Mouse (Mus musculus) hindbrain, embryonic 15.5 days (tissue): Measurements from ENCODE around the gene Prdm1. TPM values are rescaled to one million over a fixed set of nuclear protein-coding genes. Genes with fewer than 3 reads are reported as not detected.

ENCODE experiments used
- ATAC-seq: fragments of 200-750 bp; cut with Nextera tagmentation; 2 replicates; pipeline ENCODE4 v1.8.0; 2017; ENCODE audit warnings: low read depth, moderate number of reproducible peaks, moderate TSS enrichment; ENCODE audit not compliant: low FRiP score
- H3K27ac ChIP-seq: fragments of 300-500 bp; sonication (generic); replicated peaks from 2 replicates; pipeline ENCODE4 v1.5.1; 2015; ENCODE audit warnings: mild to moderate bottlenecking, inconsistent platforms
- H3K27me3 ChIP-seq: fragments of 300-500 bp; sonication (generic); 2 replicates; pipeline ENCODE4 v1.6.1; 2015; ENCODE audit warnings: control low read depth, inconsistent platforms
- H3K36me3 ChIP-seq: fragments of 300-500 bp; sonication (generic); 2 replicates; pipeline ENCODE4 v1.6.1; 2015; ENCODE audit warnings: control low read depth, inconsistent platforms
- H3K4me1 ChIP-seq: fragments of 300-500 bp; sonication (generic); replicated peaks from 2 replicates; pipeline ENCODE4 v1.6.1; 2015; ENCODE audit warnings: control low read depth, inconsistent platforms
- H3K4me2 ChIP-seq: fragments of 300-500 bp; sonication (generic); 2 replicates; pipeline ENCODE4 v1.6.1; 2015; ENCODE audit warnings: moderate library complexity, mild to moderate bottlenecking, inconsistent platforms
- H3K4me3 ChIP-seq: fragments of 300-500 bp; sonication (generic); 2 replicates; pipeline ENCODE4 v1.5.1; 2015; ENCODE audit warnings: mild to moderate bottlenecking, inconsistent platforms
- H3K9ac ChIP-seq: fragments of 300-500 bp; sonication (generic); 2 replicates; pipeline ENCODE4 v1.6.1; 2015; ENCODE audit warnings: inconsistent platforms
- H3K9me3 ChIP-seq: fragments of 300-500 bp; sonication (generic); 2 replicates; pipeline ENCODE4 v1.6.1; 2016; ENCODE audit warnings: control low read depth, inconsistent platforms
- WGBS: fragments of 180-500 bp; shearing (Covaris S2); methylation state at CpG from one replicate; pipeline ENCODE4 v1.1.7; 2015; 5-methylcytosine and 5-hydroxymethylcytosine counted together
- polyA plus RNA-seq: library from polyadenylated mRNA; unstranded; fragments of >200 nt; fragmentation: Nextera tagmentation; extraction: Ambion mirVana; gene quantifications from 2 replicates; pipeline ENCODE4 v1.2.1, GENCODE M21; 2015

Gene Prdm1
- polyA plus RNA-seq, 1 experiment from 2014 or later: 0.62 TPM

DNA sequence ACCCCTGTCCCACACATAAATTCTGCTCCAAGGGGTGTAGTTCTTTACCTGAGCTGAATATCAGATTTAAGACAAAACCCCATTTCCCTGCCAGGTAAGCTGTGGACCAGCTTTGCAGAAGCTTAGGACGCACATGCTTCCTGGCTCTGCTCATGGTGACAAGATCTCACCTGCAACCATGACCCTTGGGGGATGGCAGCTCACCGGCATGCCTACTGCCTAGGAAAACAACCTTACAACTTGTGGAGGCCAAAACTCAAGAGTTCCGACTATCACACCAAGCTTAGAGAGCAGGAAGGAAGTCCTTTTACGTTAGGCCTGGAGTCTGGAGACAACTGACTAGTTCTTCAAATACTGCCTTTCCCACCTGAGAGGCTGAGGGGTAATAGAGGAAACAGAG lies 64.4 kb downstream of the Prdm1 start:
- Histone ChIP-seq H3K9ac (no peak overlapping the region), H3K4me1 (peaks cover 16% of the 10 kb centered on the region), H3K4me2 (no peak overlapping the region), H3K27me3 (peaks cover 18% of the 10 kb centered on the region; the same call in 1 of the 2 replicates), H3K4me3 (no peak overlapping the region), H3K27ac (no peak overlapping the region), H3K9me3 (no peaks in the 10 kb centered on the region), H3K36me3 (no peaks in the 10 kb centered on the region)
- WGBS: 86% methylated on average over 4 of the region's 4 CpGs
- ATAC-seq: no peak

DNA sequence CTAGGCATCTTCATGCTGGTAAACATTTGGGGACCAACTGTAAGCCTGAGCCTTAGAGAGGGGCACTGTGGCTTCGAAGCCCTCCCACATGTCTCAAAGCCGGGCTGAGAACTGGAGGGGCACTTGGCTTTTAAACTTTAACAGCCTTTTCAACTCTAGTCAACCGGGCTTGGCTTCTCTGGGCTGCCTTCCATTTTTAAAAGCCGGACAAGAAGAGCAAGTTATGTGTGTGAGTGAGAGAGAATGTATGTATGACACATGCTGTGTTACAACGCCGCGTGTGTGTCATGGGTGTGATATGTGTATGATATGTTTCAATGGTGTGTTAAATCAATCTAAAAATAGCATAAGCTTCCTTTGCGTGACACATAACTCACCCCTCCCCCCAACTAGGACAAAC lies 66.0 kb downstream of the Prdm1 start:
- ATAC-seq: no peak
- Histone ChIP-seq H3K4me2 (no peak overlapping the region), H3K27me3 (peaks cover 16% of the 10 kb centered on the region; the same call in 1 of the 2 replicates), H3K4me1 (peaks cover 27% of the 10 kb centered on the region), H3K9ac (no peak overlapping the region), H3K27ac (no peak overlapping the region), H3K4me3 (no peak overlapping the region), H3K36me3 (no peaks in the 10 kb centered on the region), H3K9me3 (no peaks in the 10 kb centered on the region)
- 93% methylated on average over 8 of the region's 8 CpGs for WGBS

DNA sequence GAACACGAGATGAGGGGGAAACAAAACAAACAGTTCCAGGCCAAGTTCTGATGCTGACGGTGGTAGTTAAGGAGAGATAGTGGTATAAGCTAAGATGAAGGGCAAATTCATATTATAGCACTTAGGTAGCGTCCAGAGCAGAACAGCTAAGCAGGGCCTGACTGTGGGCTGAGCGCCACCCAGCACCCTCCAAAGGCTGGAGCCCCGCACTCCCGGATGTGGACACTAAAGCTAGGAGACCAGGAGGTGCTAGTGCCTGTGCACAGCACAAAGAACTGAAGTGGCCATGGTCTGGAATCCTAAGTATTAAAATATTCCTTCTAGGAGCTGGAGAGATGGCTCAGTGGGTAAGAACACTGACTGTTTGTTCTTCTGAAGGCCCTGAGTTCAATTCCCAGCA lies 67.2 kb downstream of the Prdm1 start:
- Histone ChIP-seq H3K27me3 (peaks cover 28% of the 10 kb centered on the region), H3K4me2 (no peak overlapping the region), H3K9ac (no peak overlapping the region), H3K9me3 (no peaks in the 10 kb centered on the region), H3K4me1 (peaks cover 36% of the 10 kb centered on the region), H3K36me3 (no peaks in the 10 kb centered on the region), H3K27ac (no peak overlapping the region), H3K4me3 (no peak overlapping the region)
- no peak for ATAC-seq
- WGBS: 91% methylated on average over 6 of the region's 6 CpGs

DNA sequence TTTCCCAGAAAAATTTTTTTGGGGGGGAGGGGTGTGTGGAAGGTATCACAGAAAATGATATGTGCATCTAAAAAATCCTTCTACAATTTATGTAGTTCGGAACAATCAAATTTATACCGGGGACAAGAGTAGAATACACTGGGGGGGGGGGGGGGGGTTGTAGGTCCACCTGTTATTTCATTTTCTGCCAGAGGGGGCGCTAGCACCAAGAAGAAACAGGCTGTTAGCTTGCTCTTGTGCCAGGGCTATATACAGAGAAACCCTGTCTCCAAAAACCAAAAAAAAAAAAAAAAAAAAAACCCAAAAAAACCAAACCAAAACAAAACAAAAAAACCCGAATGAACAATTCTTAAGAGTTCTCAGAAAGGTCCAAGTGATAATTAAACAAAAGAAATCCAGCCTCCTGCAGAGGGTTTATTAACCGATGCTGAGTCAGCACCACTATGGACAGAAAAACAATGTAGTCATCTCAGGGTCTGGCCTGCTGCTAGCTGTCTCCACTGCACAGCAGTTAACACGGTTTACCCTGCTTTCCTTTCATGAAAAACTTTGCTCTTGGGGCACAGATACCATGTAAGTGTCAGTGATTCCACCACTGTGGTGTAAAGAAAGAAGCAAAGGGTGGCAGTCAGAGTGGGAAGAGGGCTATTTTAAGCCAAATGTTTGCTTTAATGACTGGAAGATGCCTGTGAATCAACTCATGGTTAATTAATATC lies 68.0 kb downstream of the Prdm1 start:
- 14% methylated on average over 6 of the region's 6 CpGs for WGBS
- H3K4me2 ChIP-seq: no peak overlapping the region
- H3K36me3 ChIP-seq: no peaks in the 10 kb centered on the region
- ATAC-seq: no peak
- no peaks in the 10 kb centered on the region for H3K9me3 ChIP-seq
- no peak overlapping the region for H3K9ac ChIP-seq
- no peak overlapping the region for H3K27ac ChIP-seq
- H3K4me3 ChIP-seq: no peak overlapping the region
- peaks cover 34% of the 10 kb centered on the region for H3K27me3 ChIP-seq
- H3K4me1 ChIP-seq: peaks cover 32% of the 10 kb centered on the region

DNA sequence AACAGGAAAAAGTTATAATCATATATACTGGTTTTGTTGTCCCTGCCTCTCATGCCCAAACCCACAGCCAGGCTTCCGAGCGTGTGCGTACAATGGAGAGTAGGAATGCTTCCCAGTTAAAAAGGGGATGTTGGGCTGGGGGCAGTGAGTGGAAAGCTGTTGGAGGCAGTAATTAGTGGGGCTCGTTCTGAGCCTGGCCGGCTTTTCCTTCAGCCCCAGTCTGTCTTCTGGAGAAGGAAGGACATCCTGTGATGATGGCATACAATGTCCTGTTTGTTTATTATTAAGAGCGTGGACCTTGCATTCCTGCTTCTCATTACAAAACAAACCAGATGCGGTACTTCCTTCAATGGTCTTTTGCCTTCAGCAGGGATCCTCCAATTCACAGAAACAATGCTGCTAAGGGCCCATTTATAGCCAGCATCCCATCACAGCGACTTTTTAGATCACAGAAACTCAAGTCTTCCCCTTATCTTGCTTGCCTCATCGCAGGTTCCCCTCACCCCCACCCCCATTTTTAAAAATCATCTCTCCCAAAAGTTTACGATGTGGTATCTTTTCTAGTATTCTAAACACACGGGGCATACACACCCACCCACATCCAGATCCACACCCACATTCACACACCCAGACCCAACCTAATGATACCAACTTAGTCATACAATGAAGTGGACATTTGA lies 68.8 kb downstream of the Prdm1 start:
- H3K4me3 ChIP-seq: peak overlapping the region; percentile 77
- H3K36me3 ChIP-seq: no peaks in the 10 kb centered on the region
- H3K4me2 ChIP-seq: peak overlapping the region; percentile 99
- WGBS: 8% methylated on average over 11 of the region's 11 CpGs
- no peak for ATAC-seq
- peaks cover 34% of the 10 kb centered on the region for H3K27me3 ChIP-seq
- H3K4me1 ChIP-seq: peaks cover 28% of the 10 kb centered on the region
- no peaks in the 10 kb centered on the region for H3K9me3 ChIP-seq
- H3K27ac ChIP-seq: no peak overlapping the region
- no peak overlapping the region for H3K9ac ChIP-seq

DNA sequence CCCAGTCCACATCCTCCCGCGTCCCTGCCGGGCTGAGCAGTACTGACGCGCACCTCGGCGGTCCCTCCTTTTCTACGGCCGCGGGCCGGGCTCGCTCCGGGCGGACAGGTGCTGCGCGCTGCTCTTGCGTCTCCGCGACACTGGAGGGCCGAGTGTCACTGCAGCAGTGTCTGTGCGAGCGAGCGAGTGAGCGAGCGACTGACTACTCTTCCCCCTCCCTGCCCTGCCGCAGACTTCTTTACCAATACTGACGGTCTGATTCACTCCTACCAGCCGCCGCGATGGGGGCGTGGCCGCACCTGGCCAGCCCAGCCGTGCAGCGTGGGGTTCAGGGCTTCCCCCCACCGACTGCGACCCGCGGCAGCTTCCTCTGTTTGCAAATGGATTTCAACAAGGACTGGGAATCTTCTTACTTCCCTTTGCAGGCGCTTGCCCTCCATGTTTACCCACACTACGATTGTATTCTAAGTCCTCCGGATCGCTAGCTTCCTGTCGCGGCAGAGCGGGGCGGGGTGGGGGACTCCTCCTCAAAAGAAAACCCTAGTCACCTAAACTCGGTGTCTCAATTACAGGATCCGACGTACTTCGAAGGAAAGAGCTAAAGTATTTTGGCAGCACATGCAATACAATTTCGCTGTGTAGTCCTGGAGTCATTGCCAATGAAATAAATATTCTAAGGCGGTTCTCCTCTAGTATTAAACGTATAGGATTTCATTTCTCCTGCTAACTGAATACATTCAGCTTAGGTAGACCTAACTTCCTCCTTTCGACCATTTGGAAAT lies 69.6 kb downstream of the Prdm1 start:
- peak; percentile 92 for ATAC-seq
- peak overlapping the region; percentile 55; the same call in 1 of the 2 replicates for H3K27ac ChIP-seq
- WGBS: under 1% methylated on average over 54 of the region's 54 CpGs

DNA sequence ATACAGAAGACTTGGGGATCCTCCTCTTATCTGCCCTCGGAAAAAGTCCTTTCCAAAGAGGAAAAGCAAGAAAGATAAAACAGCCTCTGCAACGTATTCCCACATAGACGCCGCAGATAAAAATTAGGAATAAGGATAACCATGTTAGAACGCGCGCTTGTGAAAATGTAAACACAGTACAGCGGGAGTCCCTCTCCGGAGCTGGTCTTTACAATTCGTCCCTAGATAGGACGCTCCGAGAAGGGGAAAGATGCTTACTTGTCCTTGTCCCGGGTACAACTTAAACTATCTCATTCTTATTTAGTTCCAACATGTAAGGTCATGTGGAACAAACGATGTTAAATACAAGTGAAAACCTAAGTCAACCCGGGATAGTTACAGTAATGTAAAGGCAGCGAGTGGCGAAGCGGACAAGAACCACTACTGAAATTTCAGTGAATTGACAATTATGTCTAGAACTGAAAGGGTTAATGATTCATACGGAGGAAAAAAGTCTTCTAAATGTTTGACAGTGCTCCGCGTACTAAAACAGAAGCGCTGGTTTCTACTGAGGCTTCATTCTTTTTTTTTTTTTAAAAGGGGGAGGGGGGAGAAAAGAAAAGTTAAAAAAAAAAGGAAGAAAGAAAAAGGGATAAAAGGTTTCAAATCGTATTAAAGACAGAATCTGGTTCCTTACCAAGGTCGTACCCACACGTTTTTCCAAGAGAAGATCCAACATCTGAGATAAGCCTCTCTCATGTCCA lies 70.3 kb downstream of the Prdm1 start:
- H3K27ac ChIP-seq: 0 out of 2 replicates have a peak overlapping the region, but pooled peaks have one; percentile 55
- peak overlapping the region; percentile 53 for H3K9ac ChIP-seq
- no peak for ATAC-seq
- H3K4me1 ChIP-seq: peaks cover 28% of the 10 kb centered on the region
- no peaks in the 10 kb centered on the region for H3K9me3 ChIP-seq
- no peaks in the 10 kb centered on the region for H3K36me3 ChIP-seq
- WGBS: under 1% methylated on average over 25 of the region's 25 CpGs
- peak overlapping the region; percentile 99 for H3K4me2 ChIP-seq
- H3K27me3 ChIP-seq: peaks cover 31% of the 10 kb centered on the region
- peak overlapping the region; percentile 77 for H3K4me3 ChIP-seq

More for the DNA sequence above, 69.6 kb downstream of the Prdm1 start:
- Histone ChIP-seq H3K4me1 (peaks cover 28% of the 10 kb centered on the region), H3K4me2 (peak overlapping the region; percentile 99), H3K4me3 (peak overlapping the region; percentile 77), H3K9me3 (no peaks in the 10 kb centered on the region), H3K36me3 (no peaks in the 10 kb centered on the region), H3K27me3 (peaks cover 30% of the 10 kb centered on the region), H3K9ac (peak overlapping the region; percentile 53)

DNA sequence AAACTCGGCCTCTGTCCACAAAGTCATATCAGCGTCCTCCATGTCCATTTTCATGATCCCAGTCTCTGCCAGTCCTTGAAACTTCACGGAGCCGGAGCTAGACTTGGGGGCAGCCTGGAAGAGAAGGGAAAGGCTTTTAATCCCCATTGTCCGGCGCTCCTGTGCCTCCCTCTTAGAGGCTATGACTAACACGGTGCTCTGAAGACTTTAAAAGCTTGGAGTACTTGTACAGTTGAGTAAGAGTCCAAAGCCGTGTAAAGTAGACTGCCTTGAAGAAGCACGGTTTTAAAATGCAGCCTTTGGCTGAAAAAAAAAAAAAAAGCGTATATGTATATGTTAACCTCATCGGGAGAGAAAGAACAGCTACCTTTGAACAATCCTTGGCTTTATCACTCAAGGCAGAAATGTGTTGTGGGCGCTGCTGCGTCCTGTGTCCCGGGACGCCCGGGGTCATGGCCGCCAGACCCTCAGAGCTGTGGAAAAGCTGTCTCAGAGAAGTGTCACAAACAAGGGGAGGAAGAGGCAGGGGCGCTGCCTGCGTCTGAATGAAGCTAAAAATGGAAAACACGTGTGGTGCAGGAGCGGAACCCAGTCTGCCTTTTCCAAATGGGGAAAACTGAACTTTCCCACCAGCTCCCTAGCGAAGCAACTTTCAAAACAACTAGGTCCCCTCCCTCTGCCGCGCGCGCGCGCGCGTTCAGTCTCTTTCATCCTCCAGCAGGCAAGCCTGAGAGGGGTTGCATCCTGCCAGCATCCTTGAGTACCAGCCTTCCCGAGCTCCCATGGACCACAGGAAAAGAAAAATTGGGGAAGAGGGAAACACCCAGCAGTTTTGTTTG lies 71.3 kb downstream of the Prdm1 start:
- Histone ChIP-seq H3K4me2 (peak overlapping the region; percentile 99), H3K4me1 (peaks cover 28% of the 10 kb centered on the region), H3K9ac (no peak overlapping the region), H3K27me3 (peaks cover 31% of the 10 kb centered on the region), H3K36me3 (no peaks in the 10 kb centered on the region), H3K27ac (no peak overlapping the region), H3K9me3 (no peaks in the 10 kb centered on the region), H3K4me3 (peak overlapping the region; percentile 77)
- WGBS: 2% methylated on average over 31 of the region's 31 CpGs
- no peak for ATAC-seq

DNA sequence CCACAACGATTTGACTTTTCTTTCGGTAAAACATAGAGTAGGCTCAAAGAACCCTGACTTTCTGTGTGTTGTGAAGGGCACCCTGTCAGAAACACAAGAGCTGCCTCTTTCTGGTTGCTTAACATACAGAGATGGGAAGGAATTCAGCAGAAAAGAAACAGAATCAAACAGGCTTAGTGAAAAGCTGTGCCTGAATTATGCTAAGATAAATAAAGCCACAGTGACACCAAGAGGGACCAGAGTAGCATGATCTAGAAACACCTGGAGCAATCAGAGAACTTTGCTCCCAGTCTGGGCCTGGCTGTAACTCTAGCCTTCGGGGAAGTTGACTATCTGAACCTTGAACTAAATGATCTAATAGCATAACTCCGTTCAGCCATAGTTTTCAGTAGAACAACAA lies 73.5 kb downstream of the Prdm1 start:
- 83% methylated on average over 4 of the region's 4 CpGs for WGBS
- H3K9me3 ChIP-seq: no peaks in the 10 kb centered on the region
- peaks cover 28% of the 10 kb centered on the region for H3K4me1 ChIP-seq
- no peaks in the 10 kb centered on the region for H3K36me3 ChIP-seq
- H3K9ac ChIP-seq: no peak overlapping the region
- H3K4me3 ChIP-seq: no peak overlapping the region
- H3K27ac ChIP-seq: no peak overlapping the region
- H3K27me3 ChIP-seq: peaks cover 27% of the 10 kb centered on the region
- H3K4me2 ChIP-seq: no peak overlapping the region
- no peak for ATAC-seq

DNA sequence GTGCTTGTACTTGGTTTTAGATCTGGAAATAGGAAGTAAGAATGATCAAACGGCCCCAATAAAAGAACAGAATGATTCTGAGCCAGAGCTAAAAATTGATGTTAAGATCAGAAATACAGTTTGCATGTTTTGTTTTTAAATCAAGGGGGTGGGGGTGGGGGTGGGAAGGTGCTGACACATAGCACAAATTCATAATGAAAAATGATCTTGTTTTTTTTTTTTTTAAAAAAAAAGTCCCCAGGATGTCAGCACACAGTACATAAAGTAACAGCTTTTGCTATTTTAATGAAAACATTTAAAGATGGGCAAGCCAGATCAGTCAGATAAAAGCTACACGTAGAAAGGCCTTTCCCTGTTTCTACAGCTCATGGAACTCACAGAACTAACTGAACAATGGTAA lies 74.2 kb downstream of the Prdm1 start:
- Histone ChIP-seq H3K4me2 (no peak overlapping the region), H3K4me1 (peaks cover 22% of the 10 kb centered on the region), H3K27me3 (peaks cover 23% of the 10 kb centered on the region), H3K27ac (no peak overlapping the region), H3K9me3 (no peaks in the 10 kb centered on the region), H3K36me3 (no peaks in the 10 kb centered on the region), H3K9ac (no peak overlapping the region), H3K4me3 (no peak overlapping the region)
- ATAC-seq: no peak
- 67% methylated on average over 2 of the region's 2 CpGs for WGBS

DNA sequence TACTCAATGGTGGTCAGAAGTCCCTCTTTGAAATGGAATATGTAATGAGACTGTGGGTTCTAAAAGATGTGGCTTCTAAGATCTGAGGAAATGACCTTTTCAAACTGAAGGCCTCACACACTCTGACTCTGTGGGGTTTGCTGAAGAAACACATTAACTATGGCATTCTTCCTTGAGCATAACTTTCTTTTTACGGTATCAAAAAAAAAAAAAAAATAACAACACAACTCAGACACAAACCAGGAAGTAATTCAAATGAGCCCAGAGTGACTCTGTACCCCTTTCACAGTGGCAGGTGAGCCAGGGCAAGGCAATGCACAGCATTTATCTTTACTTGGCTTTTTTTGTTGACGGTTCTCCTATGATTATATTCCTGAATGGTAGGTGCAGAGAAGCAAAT lies 77.5 kb downstream of the Prdm1 start:
- Histone ChIP-seq H3K4me3 (no peak overlapping the region), H3K9me3 (no peaks in the 10 kb centered on the region), H3K27ac (no peak overlapping the region), H3K9ac (no peak overlapping the region), H3K27me3 (peaks cover 7% of the 10 kb centered on the region), H3K4me1 (no peaks in the 10 kb centered on the region), H3K4me2 (no peak overlapping the region), H3K36me3 (no peaks in the 10 kb centered on the region)
- WGBS: 83% methylated on average over 2 of the region's 2 CpGs
- ATAC-seq: no peak
